Mouse (Mus musculus): Measurements from ENCODE around the gene Cox10.

DNA sequence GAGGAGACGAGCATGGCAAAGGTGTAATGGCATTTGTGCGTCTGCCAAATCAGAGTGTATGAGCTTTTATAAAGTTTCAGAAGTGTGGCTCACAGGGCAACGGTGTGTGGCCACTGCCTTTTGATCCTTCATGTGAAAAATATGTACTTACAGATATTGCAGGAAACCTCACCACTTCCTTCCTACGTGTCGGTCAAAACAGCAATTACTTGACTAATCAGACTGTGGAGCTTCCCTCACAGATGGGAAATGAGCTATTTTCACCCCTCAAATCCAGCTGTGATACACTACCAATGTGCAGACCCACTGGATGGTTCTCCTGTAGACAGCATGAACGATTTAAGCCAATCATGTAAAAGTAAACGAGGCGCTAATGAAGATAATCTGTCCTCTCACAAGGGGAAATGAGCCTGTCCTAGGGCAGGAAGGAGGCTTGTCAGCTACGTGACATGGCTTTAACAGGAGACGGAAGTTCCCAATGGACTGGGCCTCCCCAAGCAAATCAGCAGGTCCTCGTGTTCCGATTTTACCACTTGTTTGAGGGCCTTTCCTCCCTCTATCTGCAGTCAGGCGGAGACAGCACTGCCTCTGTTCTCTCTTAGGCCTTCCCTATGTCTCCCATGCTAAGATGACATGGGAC lies 103.9 kb downstream of the Cox10 start:
- TF ChIP-seq POLR2A (IDR thresholded peaks at IDR 0.05; ENCODE audit: insufficient read depth, low read length) (no peak), CTCF (IDR thresholded peaks at IDR 0.05; ENCODE audit: low read depth, low read length) (no peak)

All from ES-Bruce4 (cell line).